In genomic region chr11:94675446-94675845, GRCm38 (mm10) we compare ENCODE assay signal across 11 mouse cellular contexts. TPM values are rescaled to one million over a fixed set of nuclear protein-coding genes. Genes with fewer than 3 reads are reported as not detected.
A peak's percentile ranks its signal among the peaks of the same experiment; 100 is the strongest.
DNase-seq lines count a peak whose midpoint lies in the region; ATAC-seq lines count a peak whose summit lies in the region.
"Had no signal": no experiment of that assay in that cellular context is flagged by ENCODE, and none has a peak within 500 bp of the region (broad histone marks: within the 10 kb centered on the region; RNA-seq: fewer than 3 reads in every experiment).

No protein-coding gene starts in this region.

- peak overlapping the region; percentile 95; the same call in 1 of the 2 replicates for H3K9ac ChIP-seq in hindbrain, embryonic 13.5 days
- no peak overlapping the region for H3K9ac ChIP-seq in hindbrain, embryonic 16.5 days (ENCODE audit: low read depth, low read length)
- H3K9ac ChIP-seq in midbrain, embryonic 12.5 days (replicated peaks): no peak overlapping the region
- H3K9ac ChIP-seq in midbrain, embryonic 14.5 days (replicated peaks; ENCODE audit: low read length): no peak overlapping the region
- H3K9ac ChIP-seq in embryonic facial prominence, embryonic 15.5 days: no peak overlapping the region
- no peak overlapping the region for H3K9ac ChIP-seq in neural tube, embryonic 14.5 days (replicated peaks; ENCODE audit: low read depth, low read length)

- H3K27ac ChIP-seq in hindbrain, embryonic 13.5 days: peak overlapping the region; percentile 40; the same call in 1 of the 2 replicates
- no peak overlapping the region for H3K27ac ChIP-seq in hindbrain, embryonic 16.5 days (ENCODE audit: low read depth, low read length)
- H3K27ac ChIP-seq in midbrain, embryonic 12.5 days (replicated peaks): no peak overlapping the region
- H3K27ac ChIP-seq in midbrain, embryonic 14.5 days (replicated peaks; ENCODE audit: low read depth, low read length): no peak overlapping the region
- H3K27ac ChIP-seq in embryonic facial prominence, embryonic 15.5 days (replicated peaks): no peak overlapping the region
- no peak overlapping the region for H3K27ac ChIP-seq in neural tube, embryonic 14.5 days (ENCODE audit: low read depth, low read length)

- peaks cover 5% of the 10 kb centered on the region for H3K36me3 ChIP-seq in hindbrain, embryonic 13.5 days
- 0 out of 2 replicates have a peak, but pooled peaks cover 2% of the 10 kb centered on the region for H3K36me3 ChIP-seq in hindbrain, embryonic 16.5 days (ENCODE audit: control insufficient read depth, insufficient read depth, low read length)
- peaks cover 2% of the 10 kb centered on the region for H3K36me3 ChIP-seq in midbrain, embryonic 12.5 days
- H3K36me3 ChIP-seq in midbrain, embryonic 14.5 days (ENCODE audit: control insufficient read depth, insufficient read depth, low read length): peaks cover 3% of the 10 kb centered on the region
- H3K36me3 ChIP-seq in embryonic facial prominence, embryonic 15.5 days: peaks cover 7% of the 10 kb centered on the region
- no peaks in the 10 kb centered on the region for H3K36me3 ChIP-seq in neural tube, embryonic 14.5 days (ENCODE audit: control insufficient read depth, insufficient read depth, low read length)

- WGBS in hindbrain, embryonic 13.5 days: 87% methylated on average over 5 of the region's 5 CpGs
- WGBS in hindbrain, embryonic 16.5 days: 78% methylated on average over 5 of the region's 5 CpGs
- WGBS in midbrain, embryonic 12.5 days: 87% methylated on average over 5 of the region's 5 CpGs
- 85% methylated on average over 5 of the region's 5 CpGs for WGBS in midbrain, embryonic 14.5 days
- 75% methylated on average over 5 of the region's 5 CpGs for WGBS in embryonic facial prominence, embryonic 15.5 days
- WGBS in neural tube, embryonic 14.5 days: 84% methylated on average over 5 of the region's 5 CpGs

- peak overlapping the region; percentile 93; the same call in 1 of the 2 replicates for H3K4me3 ChIP-seq in hindbrain, embryonic 13.5 days
- no peak overlapping the region for H3K4me3 ChIP-seq in hindbrain, embryonic 16.5 days (ENCODE audit: low read length)
- no peak overlapping the region for H3K4me3 ChIP-seq in midbrain, embryonic 12.5 days
- H3K4me3 ChIP-seq in midbrain, embryonic 14.5 days (replicated peaks; ENCODE audit: low read depth, low read length): no peak overlapping the region
- H3K4me3 ChIP-seq in embryonic facial prominence, embryonic 15.5 days (replicated peaks): no peak overlapping the region; the same call in 1 of the 2 replicates
- no peak overlapping the region for H3K4me3 ChIP-seq in neural tube, embryonic 14.5 days (ENCODE audit: low read depth, low read length)

- H3K4me2 ChIP-seq in hindbrain, embryonic 13.5 days: peak overlapping the region; percentile 70
- no peak overlapping the region; the same call in none of the 2 replicates for H3K4me2 ChIP-seq in hindbrain, embryonic 16.5 days (ENCODE audit: low read length)
- H3K4me2 ChIP-seq in midbrain, embryonic 12.5 days (replicated peaks): peak overlapping the region; percentile 86
- H3K4me2 ChIP-seq in midbrain, embryonic 14.5 days (ENCODE audit: low read length): no peak overlapping the region; the same call in 1 of the 2 replicates
- peak overlapping the region; percentile 66; the same call in 1 of the 2 replicates for H3K4me2 ChIP-seq in embryonic facial prominence, embryonic 15.5 days (replicated peaks)
- peak overlapping the region; percentile 79 for H3K4me2 ChIP-seq in neural tube, embryonic 14.5 days (ENCODE audit: low read depth, low read length)

- ATAC-seq in hindbrain, embryonic 13.5 days (ENCODE audit: low FRiP score): no peak
- no peak for ATAC-seq in hindbrain, embryonic 16.5 days
- ATAC-seq in midbrain, embryonic 12.5 days (ENCODE audit: low FRiP score, low read depth): no peak
- no peak for ATAC-seq in midbrain, embryonic 14.5 days (ENCODE audit: low FRiP score, low TSS enrichment)
- ATAC-seq in embryonic facial prominence, embryonic 15.5 days (ENCODE audit: insufficient number of reproducible peaks, low FRiP score, low TSS enrichment, low read depth): no peak
- no peak for ATAC-seq in neural tube, embryonic 14.5 days (ENCODE audit: low read depth)

- H3K27me3 ChIP-seq in hindbrain, embryonic 13.5 days: no peaks in the 10 kb centered on the region
- no peaks in the 10 kb centered on the region for H3K27me3 ChIP-seq in hindbrain, embryonic 16.5 days (replicated peaks; ENCODE audit: control insufficient read depth, insufficient read depth, low read length)
- H3K27me3 ChIP-seq in midbrain, embryonic 12.5 days: no peaks in the 10 kb centered on the region
- H3K27me3 ChIP-seq in midbrain, embryonic 14.5 days (ENCODE audit: control insufficient read depth, insufficient read depth, low read length): no peaks in the 10 kb centered on the region
- no peaks in the 10 kb centered on the region for H3K27me3 ChIP-seq in embryonic facial prominence, embryonic 15.5 days
- H3K27me3 ChIP-seq in neural tube, embryonic 14.5 days (ENCODE audit: control insufficient read depth, insufficient read depth, low read length): no peaks in the 10 kb centered on the region

- H3K9me3 ChIP-seq in hindbrain, embryonic 13.5 days: no peaks in the 10 kb centered on the region
- H3K9me3 ChIP-seq in hindbrain, embryonic 16.5 days (ENCODE audit: control insufficient read depth, low read length): no peaks in the 10 kb centered on the region
- no peaks in the 10 kb centered on the region for H3K9me3 ChIP-seq in midbrain, embryonic 12.5 days
- H3K9me3 ChIP-seq in midbrain, embryonic 14.5 days (ENCODE audit: control insufficient read depth, low read length): no peaks in the 10 kb centered on the region
- H3K9me3 ChIP-seq in embryonic facial prominence, embryonic 15.5 days (replicated peaks): no peaks in the 10 kb centered on the region
- no peaks in the 10 kb centered on the region for H3K9me3 ChIP-seq in neural tube, embryonic 14.5 days (ENCODE audit: control insufficient read depth, low read length)

- no peak for DNase-seq in midbrain, embryonic 14.5 days
- DNase-seq in adrenal gland, postnatal 14 days: no peak
- no peak for DNase-seq in embryo, embryonic 10 days (ENCODE audit: low spot score)
- DNase-seq: kidney, adult 8-10 months had no signal

- H3K4me1 ChIP-seq in hindbrain, embryonic 13.5 days (replicated peaks): peaks cover 47% of the 10 kb centered on the region
- peaks cover 20% of the 10 kb centered on the region for H3K4me1 ChIP-seq in hindbrain, embryonic 16.5 days (ENCODE audit: control insufficient read depth, insufficient read depth, low read depth, low read length)
- peaks cover 29% of the 10 kb centered on the region for H3K4me1 ChIP-seq in midbrain, embryonic 12.5 days
- peaks cover 10% of the 10 kb centered on the region for H3K4me1 ChIP-seq in midbrain, embryonic 14.5 days (ENCODE audit: control insufficient read depth, insufficient read depth, low read length)
- H3K4me1 ChIP-seq in embryonic facial prominence, embryonic 15.5 days: peaks cover 35% of the 10 kb centered on the region
- H3K4me1 ChIP-seq in neural tube, embryonic 14.5 days (ENCODE audit: control insufficient read depth, insufficient read depth, low read length): peaks cover 19% of the 10 kb centered on the region

RNA-seq across cellular contexts. Expression of gene Xylt2, which starts 1.9 kb away (rescaled TPM):
- polyA plus RNA-seq in hindbrain, embryonic 13.5 days (2015; fragmentation: Nextera tagmentation; extraction: Ambion mirVana): 12.2 TPM in 2 replicates
- 13.0 and 14.4 TPM in 2 replicates for polyA plus RNA-seq in hindbrain, embryonic 16.5 days (2015; fragmentation: Nextera tagmentation; extraction: Ambion mirVana)
- polyA plus RNA-seq in midbrain, embryonic 12.5 days (2016; fragmentation: Nextera tagmentation; extraction: Ambion mirVana): 17.2 and 18.8 TPM in 2 replicates
- polyA plus RNA-seq in midbrain, embryonic 14.5 days (2014; fragmentation: Nextera tagmentation; extraction: Ambion mirVana): 11.0 and 13.0 TPM in 2 replicates
- 26.3 and 27.3 TPM in 2 replicates for polyA plus RNA-seq in embryonic facial prominence, embryonic 15.5 days (2015; fragmentation: Nextera tagmentation; extraction: Ambion mirVana)
- 11.6 and 13.6 TPM in 2 replicates for polyA plus RNA-seq in neural tube, embryonic 14.5 days (2014; fragmentation: Nextera tagmentation; extraction: Ambion mirVana)
- 20.5 and 22.6 TPM in 2 replicates for total RNA-seq in adrenal gland, postnatal 14 days (2021)

RNA-seq across cellular contexts. Expression of gene Eme1, which starts 21.7 kb away (rescaled TPM):
- polyA plus RNA-seq in hindbrain, embryonic 13.5 days (2015; fragmentation: Nextera tagmentation; extraction: Ambion mirVana): 6.2 and 6.4 TPM in 2 replicates
- polyA plus RNA-seq in hindbrain, embryonic 16.5 days (2015; fragmentation: Nextera tagmentation; extraction: Ambion mirVana): 3.5 and 4.4 TPM in 2 replicates
- polyA plus RNA-seq in midbrain, embryonic 12.5 days (2016; fragmentation: Nextera tagmentation; extraction: Ambion mirVana): 32.9 and 33.5 TPM in 2 replicates
- 2.2 and 4.4 TPM in 2 replicates for polyA plus RNA-seq in midbrain, embryonic 14.5 days (2014; fragmentation: Nextera tagmentation; extraction: Ambion mirVana)
- polyA plus RNA-seq in embryonic facial prominence, embryonic 15.5 days (2015; fragmentation: Nextera tagmentation; extraction: Ambion mirVana): 12.9 and 15.8 TPM in 2 replicates
- 1.1 and 1.8 TPM in 2 replicates for polyA plus RNA-seq in neural tube, embryonic 14.5 days (2014; fragmentation: Nextera tagmentation; extraction: Ambion mirVana)
- total RNA-seq in adrenal gland, postnatal 14 days (2021): 1.9 and 3.3 TPM in 2 replicates

RNA-seq across cellular contexts. Expression of gene Mrpl27, which starts 21.9 kb away (rescaled TPM):
- 144 and 152 TPM in 2 replicates for polyA plus RNA-seq in hindbrain, embryonic 13.5 days (2015; fragmentation: Nextera tagmentation; extraction: Ambion mirVana)
- 141 and 157 TPM in 2 replicates for polyA plus RNA-seq in hindbrain, embryonic 16.5 days (2015; fragmentation: Nextera tagmentation; extraction: Ambion mirVana)
- polyA plus RNA-seq in midbrain, embryonic 12.5 days (2016; fragmentation: Nextera tagmentation; extraction: Ambion mirVana): 130 and 131 TPM in 2 replicates
- 115 and 131 TPM in 2 replicates for polyA plus RNA-seq in midbrain, embryonic 14.5 days (2014; fragmentation: Nextera tagmentation; extraction: Ambion mirVana)
- polyA plus RNA-seq in embryonic facial prominence, embryonic 15.5 days (2015; fragmentation: Nextera tagmentation; extraction: Ambion mirVana): 138 and 141 TPM in 2 replicates
- polyA plus RNA-seq in neural tube, embryonic 14.5 days (2014; fragmentation: Nextera tagmentation; extraction: Ambion mirVana): 122 and 147 TPM in 2 replicates
- 83.5 and 84.1 TPM in 2 replicates for total RNA-seq in adrenal gland, postnatal 14 days (2021)

RNA-seq across cellular contexts. Expression of gene Gm11541, which starts 28.9 kb away (rescaled TPM):
- polyA plus RNA-seq in hindbrain, embryonic 13.5 days (2015; fragmentation: Nextera tagmentation; extraction: Ambion mirVana): 0.09 and 0.12 TPM in 2 replicates
- 0.27 and 0.35 TPM in 2 replicates for polyA plus RNA-seq in hindbrain, embryonic 16.5 days (2015; fragmentation: Nextera tagmentation; extraction: Ambion mirVana)
- polyA plus RNA-seq in midbrain, embryonic 12.5 days (2016; fragmentation: Nextera tagmentation; extraction: Ambion mirVana): not detected in 2 replicates
- not detected in 2 replicates for polyA plus RNA-seq in midbrain, embryonic 14.5 days (2014; fragmentation: Nextera tagmentation; extraction: Ambion mirVana)
- polyA plus RNA-seq in embryonic facial prominence, embryonic 15.5 days (2015; fragmentation: Nextera tagmentation; extraction: Ambion mirVana): 0.45 and 0.79 TPM in 2 replicates
- 0.21 TPM in 1 of 2 replicates, not detected in the other for polyA plus RNA-seq in neural tube, embryonic 14.5 days (2014; fragmentation: Nextera tagmentation; extraction: Ambion mirVana)
- total RNA-seq in adrenal gland, postnatal 14 days (2021): not detected in 2 replicates
- total RNA-seq: gastrocnemius, postnatal 4 days had no signal
- polyA plus RNA-seq: cerebellum, adult 2 months had no signal

RNA-seq across cellular contexts. Expression of gene Lrrc59, which starts 45.9 kb away (rescaled TPM):
- polyA plus RNA-seq in hindbrain, embryonic 13.5 days (2015; fragmentation: Nextera tagmentation; extraction: Ambion mirVana): 155 and 163 TPM in 2 replicates
- 153 and 171 TPM in 2 replicates for polyA plus RNA-seq in hindbrain, embryonic 16.5 days (2015; fragmentation: Nextera tagmentation; extraction: Ambion mirVana)
- polyA plus RNA-seq in midbrain, embryonic 12.5 days (2016; fragmentation: Nextera tagmentation; extraction: Ambion mirVana): 215 and 222 TPM in 2 replicates
- polyA plus RNA-seq in midbrain, embryonic 14.5 days (2014; fragmentation: Nextera tagmentation; extraction: Ambion mirVana): 118 and 138 TPM in 2 replicates
- 209 and 216 TPM in 2 replicates for polyA plus RNA-seq in embryonic facial prominence, embryonic 15.5 days (2015; fragmentation: Nextera tagmentation; extraction: Ambion mirVana)
- 116 and 159 TPM in 2 replicates for polyA plus RNA-seq in neural tube, embryonic 14.5 days (2014; fragmentation: Nextera tagmentation; extraction: Ambion mirVana)
- total RNA-seq in adrenal gland, postnatal 14 days (2021): 111 and 121 TPM in 2 replicates

Comparison
In these comparisons a context has a peak if more than half of its experiments do, and no peak if none do; other contexts are left out.
1. H3K4me2 ChIP-seq: peak in hindbrain, embryonic 13.5 days (single experiment), midbrain, embryonic 12.5 days (single experiment), embryonic facial prominence, embryonic 15.5 days (single experiment) and neural tube, embryonic 14.5 days (single experiment); none in hindbrain, embryonic 16.5 days (single experiment) and midbrain, embryonic 14.5 days (single experiment).